Mouse (Mus musculus) midbrain, postnatal 0 days (tissue): Measurements from ENCODE around the gene Fam71f1. TPM values are rescaled to one million over a fixed set of nuclear protein-coding genes. Genes with fewer than 3 reads are reported as not detected.
"Not testable (repeated sequence)": the region's sequence is repeated elsewhere in the genome, so short reads cannot be mapped to it uniquely, and the experiment has no call there.

Source experiments
- ATAC-seq: fragments of 200-750 bp; cut with Nextera tagmentation; 2 replicates; pipeline ENCODE4 v1.8.0; 2017; ENCODE audit warnings: moderate number of reproducible peaks, mild to moderate bottlenecking, moderate TSS enrichment, moderate library complexity; ENCODE audit not compliant: low FRiP score
- DNase-seq: peaks from one replicate; pipeline ENCODE4 v3.0.0-alpha.2; 2015; ENCODE audit warnings: low spot score
- H3K27ac ChIP-seq: fragments of 300-500 bp; sonication (generic); 2 replicates; pipeline ENCODE4 v1.5.1; 2014; ENCODE audit warnings: low read depth, mild to moderate bottlenecking, low read length, mixed read lengths
- H3K27me3 ChIP-seq: fragments of 300-500 bp; sonication (generic); 2 replicates; pipeline ENCODE4 v1.6.1; 2014; ENCODE audit warnings: low read length, control low read depth, mixed read lengths; ENCODE audit not compliant: insufficient read depth
- H3K36me3 ChIP-seq: fragments of 300-500 bp; sonication (generic); 2 replicates; pipeline ENCODE4 v1.6.1; 2014; ENCODE audit warnings: low read length, control low read depth, mixed read lengths; ENCODE audit not compliant: insufficient read depth
- H3K4me1 ChIP-seq: fragments of 300-500 bp; sonication (generic); 2 replicates; pipeline ENCODE4 v1.6.1; 2014; ENCODE audit warnings: mild to moderate bottlenecking, control low read depth, antibody characterized with exemption, low read length, mixed read lengths; ENCODE audit not compliant: insufficient read depth
- H3K4me2 ChIP-seq: fragments of 300-500 bp; sonication (generic); 2 replicates; pipeline ENCODE4 v1.6.1; 2014; ENCODE audit warnings: low read depth, mild to moderate bottlenecking, low read length, mixed read lengths; ENCODE audit not compliant: poor library complexity, severe bottlenecking
- H3K4me3 ChIP-seq: fragments of 300-500 bp; sonication (generic); 2 replicates; pipeline ENCODE4 v1.5.1; 2014; ENCODE audit warnings: low read depth, mild to moderate bottlenecking, low read length, moderate library complexity
- H3K9ac ChIP-seq: fragments of 300-500 bp; sonication (generic); replicated peaks from 2 replicates; pipeline ENCODE4 v1.6.1; 2014; ENCODE audit warnings: mild to moderate bottlenecking, low read length, moderate library complexity, mixed read lengths; ENCODE audit not compliant: poor library complexity, severe bottlenecking
- H3K9me3 ChIP-seq: fragments of 300-500 bp; sonication (generic); 2 replicates; pipeline ENCODE4 v1.6.1; 2016; ENCODE audit warnings: low read length, control low read depth
- CTCF ChIP-seq: IDR thresholded peaks from 2 replicates; pipeline ENCODE4 v1.5.1; 2016; ENCODE audit warnings: antibody characterized with exemption, mild to moderate bottlenecking
- WGBS: fragments of 180-500 bp; shearing (Covaris S2); extraction: QIAGEN DNeasy Blood & Tissue Kit; methylation state at CpG from one replicate; pipeline ENCODE4 v1.1.7; 2014; 5-methylcytosine and 5-hydroxymethylcytosine counted together
- polyA plus RNA-seq: library from polyadenylated mRNA; unstranded; fragments of >200 nt; fragmentation: Nextera tagmentation; extraction: Ambion mirVana; gene quantifications from 2 replicates; pipeline ENCODE4 v1.2.1, GENCODE M21; 2015
- total RNA-seq: library from RNA; depleted of rRNA; stranded (reverse); fragments of >200 nt; gene quantifications from 2 replicates; pipeline ENCODE4 v1.2.3, GENCODE M21; 2014

Gene Fam71f1
- total and polyA plus RNA-seq, 2 experiments from 2014 or later: not detected

DNA sequence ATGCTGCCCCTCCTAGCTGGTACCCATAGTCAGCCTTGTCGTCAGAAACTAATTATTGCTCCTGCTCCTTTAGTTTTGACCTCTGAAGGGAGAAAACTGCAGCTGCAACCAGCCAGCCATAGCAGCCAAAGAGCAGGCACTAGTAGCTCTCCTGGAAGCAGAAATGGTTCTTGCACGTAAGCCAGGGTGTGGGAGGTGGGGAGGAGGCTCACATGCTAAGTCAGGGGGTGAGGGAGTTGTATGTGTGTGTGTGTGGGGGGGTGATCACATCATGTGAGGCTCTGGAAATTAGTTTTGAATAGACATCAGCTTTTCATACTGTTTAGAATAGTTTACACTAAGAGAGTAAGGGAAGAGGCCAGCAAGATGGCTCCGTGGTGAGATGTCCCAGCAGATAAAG is 999 bp upstream of the Fam71f1 start:
- H3K4me2 ChIP-seq: no peak overlapping the region
- no peaks in the 10 kb centered on the region for H3K4me1 ChIP-seq
- H3K27me3 ChIP-seq: no peaks in the 10 kb centered on the region
- H3K27ac ChIP-seq: no peak overlapping the region
- no peak for TF ChIP-seq CTCF
- DNase-seq (no peak), ATAC-seq (no peak)
- no peak overlapping the region for H3K9ac ChIP-seq
- 73% methylated on average over 3 of the region's 3 CpGs for WGBS
- no peaks in the 10 kb centered on the region for H3K36me3 ChIP-seq
- no peaks in the 10 kb centered on the region for H3K9me3 ChIP-seq
- no peak overlapping the region for H3K4me3 ChIP-seq

DNA sequence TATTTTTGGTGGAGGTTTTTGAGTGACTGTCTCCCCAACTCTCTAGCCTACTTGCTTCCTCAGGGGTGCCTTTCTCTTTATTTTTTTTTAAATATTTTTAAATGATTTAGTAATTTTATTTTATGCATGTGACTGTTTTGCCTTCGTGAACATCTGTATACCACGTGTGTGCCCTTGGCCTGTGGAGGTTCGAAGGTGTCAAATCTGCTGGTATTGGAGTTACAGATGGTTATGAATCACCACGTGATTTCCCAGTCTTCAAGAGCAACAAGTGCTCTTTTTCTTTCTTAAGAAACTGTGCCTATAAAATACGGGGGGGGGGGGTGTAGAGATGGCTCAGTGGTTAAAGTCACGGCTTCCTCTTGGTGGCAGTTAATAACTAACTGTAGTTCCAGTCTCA is 2.6 kb downstream of the Fam71f1 start:
- Histone ChIP-seq H3K4me1 (no peaks in the 10 kb centered on the region), H3K4me3 (no peak overlapping the region), H3K27me3 (no peaks in the 10 kb centered on the region), H3K9ac (no peak overlapping the region), H3K9me3 (no peaks in the 10 kb centered on the region), H3K36me3 (no peaks in the 10 kb centered on the region), H3K27ac (no peak overlapping the region), H3K4me2 (no peak overlapping the region)
- WGBS: 91% methylated on average over 6 of the region's 6 CpGs
- no peak for ATAC-seq
- no peak for TF ChIP-seq CTCF
- no peak for DNase-seq

DNA sequence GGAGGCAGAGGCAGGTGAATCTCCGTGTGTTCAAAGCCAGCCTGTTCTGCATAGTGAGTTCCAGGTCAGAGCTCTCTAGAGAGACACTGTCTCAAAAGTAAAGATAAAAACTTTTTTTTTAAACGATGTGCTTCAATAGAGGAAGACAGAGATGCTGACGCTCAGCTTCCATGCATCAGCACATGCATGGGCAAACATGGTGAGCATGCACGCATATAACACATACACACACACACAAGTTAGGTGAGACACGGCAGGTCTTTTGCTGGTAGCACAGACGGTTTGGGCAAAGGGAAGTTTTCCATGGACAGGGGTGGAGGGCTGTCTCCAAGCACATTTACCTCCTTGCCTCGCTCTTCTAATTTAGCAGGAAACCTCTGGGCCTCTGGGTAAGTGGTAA is 3.2 kb downstream of the Fam71f1 start:
- H3K36me3 ChIP-seq: no peaks in the 10 kb centered on the region
- no peak for TF ChIP-seq CTCF
- no peak overlapping the region for H3K27ac ChIP-seq
- no peaks in the 10 kb centered on the region for H3K27me3 ChIP-seq
- no peak overlapping the region for H3K4me2 ChIP-seq
- WGBS: 96% methylated on average over 7 of the region's 7 CpGs
- H3K4me1 ChIP-seq: no peaks in the 10 kb centered on the region
- ATAC-seq (no peak), DNase-seq (no peak)
- no peaks in the 10 kb centered on the region for H3K9me3 ChIP-seq
- H3K9ac ChIP-seq: no peak overlapping the region
- H3K4me3 ChIP-seq: no peak overlapping the region

DNA sequence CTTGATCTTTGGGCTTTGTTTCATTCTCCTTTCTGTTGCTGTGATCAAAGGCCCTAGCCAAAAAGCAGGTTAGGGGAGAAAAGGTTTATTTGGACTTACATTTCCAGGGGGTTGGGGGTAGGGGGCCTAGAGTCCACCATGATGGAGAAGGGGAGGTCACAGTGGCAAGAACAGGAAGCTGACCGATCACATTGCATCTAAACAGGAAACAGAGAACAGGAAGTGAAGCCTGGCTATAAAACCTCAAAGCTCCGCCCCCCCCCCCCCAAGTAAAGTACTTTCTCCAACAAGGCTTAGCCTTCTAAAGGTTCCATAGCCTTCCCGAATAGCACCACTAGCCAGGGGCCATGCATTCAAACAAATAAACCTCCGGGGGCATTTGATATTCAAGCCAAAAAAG is 3.8 kb downstream of the Fam71f1 start:
- 81% methylated on average over 4 of the region's 4 CpGs for WGBS
- Histone ChIP-seq H3K4me3 (no peak overlapping the region), H3K27ac (no peak overlapping the region), H3K36me3 (no peaks in the 10 kb centered on the region), H3K27me3 (no peaks in the 10 kb centered on the region), H3K9me3 (no peaks in the 10 kb centered on the region), H3K9ac (no peak overlapping the region), H3K4me1 (no peaks in the 10 kb centered on the region), H3K4me2 (no peak overlapping the region)
- no peak for TF ChIP-seq CTCF
- ATAC-seq: no peak
- no peak for DNase-seq

DNA sequence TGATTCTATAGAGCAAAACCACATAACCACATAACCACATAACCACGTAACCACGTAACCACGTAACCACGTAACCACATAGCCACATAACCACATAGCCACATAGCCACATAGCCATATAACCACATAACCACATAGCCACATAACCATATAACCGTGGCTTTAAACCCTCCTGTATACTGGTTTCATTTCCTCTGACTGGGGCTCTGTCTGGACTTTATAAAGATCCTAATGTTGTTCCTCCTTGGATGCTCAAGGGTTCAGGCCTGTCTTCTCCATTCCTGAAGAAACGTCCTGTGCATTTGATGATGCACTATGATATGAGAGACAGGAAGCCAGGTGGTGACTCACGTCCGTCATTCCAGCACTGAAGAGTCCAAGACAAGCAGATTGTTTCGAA is 8.0 kb downstream of the Fam71f1 start:
- no peak overlapping the region for H3K4me2 ChIP-seq
- H3K4me3 ChIP-seq: no peak overlapping the region
- no peak overlapping the region for H3K27ac ChIP-seq
- ATAC-seq: no peak
- H3K36me3 ChIP-seq: no peaks in the 10 kb centered on the region
- no peak overlapping the region for H3K9ac ChIP-seq
- 89% methylated on average over 9 of the region's 9 CpGs for WGBS
- H3K4me1 ChIP-seq: no peaks in the 10 kb centered on the region
- DNase-seq: no peak
- no peaks in the 10 kb centered on the region for H3K9me3 ChIP-seq
- H3K27me3 ChIP-seq: no peaks in the 10 kb centered on the region
- TF ChIP-seq CTCF: no peak

DNA sequence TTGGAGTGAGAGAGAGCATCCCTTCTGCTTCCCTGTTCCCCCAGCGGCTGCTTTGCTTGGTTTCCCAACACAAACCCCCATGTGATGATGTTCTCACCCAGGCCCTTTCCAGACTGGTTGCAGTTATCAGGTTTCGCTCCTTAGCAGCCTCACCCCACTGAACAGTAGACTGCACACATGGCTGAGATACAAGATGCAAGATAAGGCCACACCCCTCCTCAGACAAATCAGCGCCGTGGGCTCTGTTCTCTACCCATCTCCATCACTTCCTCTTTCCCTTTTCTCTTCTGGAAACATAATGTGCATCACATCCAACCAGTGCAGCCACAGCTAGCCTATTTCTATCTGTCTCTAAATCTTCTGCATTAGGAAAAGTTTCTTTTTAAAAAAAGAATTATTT is 10.6 kb downstream of the Fam71f1 start:
- WGBS: 81% methylated on average over 4 of the region's 4 CpGs
- Histone ChIP-seq H3K4me3 (no peak overlapping the region), H3K27ac (no peak overlapping the region), H3K36me3 (no peaks in the 10 kb centered on the region), H3K4me2 (no peak overlapping the region), H3K9ac (no peak overlapping the region), H3K4me1 (no peaks in the 10 kb centered on the region), H3K9me3 (no peaks in the 10 kb centered on the region), H3K27me3 (no peaks in the 10 kb centered on the region)
- ATAC-seq (no peak), DNase-seq (no peak)
- no peak for TF ChIP-seq CTCF

DNA sequence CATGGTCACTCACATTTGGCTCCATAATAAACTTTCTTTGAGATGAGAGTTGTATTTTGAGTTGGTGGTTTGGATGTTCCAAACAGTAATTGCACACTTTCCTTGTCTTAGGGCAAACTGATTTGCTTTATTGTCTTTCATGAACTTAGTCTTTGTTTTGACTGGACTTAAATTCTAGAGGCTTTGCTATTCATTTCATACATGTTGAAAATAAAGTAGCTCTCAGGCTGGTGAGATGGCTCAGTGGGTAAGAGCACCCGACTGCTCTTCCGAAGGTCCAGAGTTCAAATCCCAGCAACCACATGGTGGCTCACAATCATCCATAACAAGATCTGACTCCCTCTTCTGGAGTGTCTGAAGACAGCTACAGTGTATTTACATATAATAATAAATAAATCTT is 27.6 kb downstream of the Fam71f1 start:
- H3K27ac ChIP-seq, H3K9ac ChIP-seq, H3K4me2 ChIP-seq, H3K27me3 ChIP-seq, ATAC-seq, DNase-seq, H3K4me1 ChIP-seq, H3K4me3 ChIP-seq, H3K36me3 ChIP-seq, H3K9me3 ChIP-seq: not testable (repeated sequence)
- WGBS: 95% methylated on average over 2 of the region's 2 CpGs
